Mouse (Mus musculus): Measurements from ENCODE around the gene Nos1ap. TPM values are rescaled to one million over a fixed set of nuclear protein-coding genes. Genes with fewer than 3 reads are reported as not detected.

The Nos1ap gene
- 6.8 and 8.0 TPM in 2 replicates for polyA plus RNA-seq (2015; fragmentation: Nextera tagmentation; extraction: Ambion mirVana)

- Histone ChIP-seq H3K9ac (ENCODE audit: low read length) (peak within 1 kb of the TSS; percentile 77), H3K4me1 (replicated peaks; ENCODE audit: control insufficient read depth, insufficient read depth) (no peaks in the 10 kb centered on the region), H3K4me3 (ENCODE audit: low read depth, low read length) (peak within 1 kb of the TSS; percentile 85), H3K27ac (replicated peaks) (peak within 1 kb of the TSS; percentile 78), H3K9me3 (ENCODE audit: control insufficient read depth, low read length) (no peaks in the 10 kb centered on the region), H3K36me3 (ENCODE audit: control insufficient read depth, insufficient read depth, low read length) (no peaks in the 10 kb centered on the region), H3K4me2 (replicated peaks; ENCODE audit: low read depth) (peak within 1 kb of the TSS; percentile 98), H3K27me3 (ENCODE audit: control insufficient read depth, insufficient read depth, low read length) (no peaks in the 10 kb centered on the region)
- DNase-seq (ENCODE audit: low spot score) (peak; percentile 86), ATAC-seq (ENCODE audit: low FRiP score, low TSS enrichment) (peak; percentile 94)
- TF ChIP-seq EP300 (optimal IDR thresholded peaks at IDR 0.05) (no peak), CTCF (IDR thresholded peaks at IDR 0.05; ENCODE audit: low read depth) (no peak)
- under 1% methylated on average over 51 of the region's 106 CpGs for WGBS
Observed at GRCm38 (mm10) chr1:170589219-170590040, at the start of gene Nos1ap. Gene Nos1ap (minus strand): TSS chr1:170589861.

GRCm38 (mm10) chr1:170638941-170639340 is 49.3 kb upstream of the Nos1ap start:
- no peaks in the 10 kb centered on the region for H3K36me3 ChIP-seq (ENCODE audit: control insufficient read depth, insufficient read depth, low read length)
- 86% methylated on average over 7 of the region's 7 CpGs for WGBS
- H3K4me1 ChIP-seq (replicated peaks; ENCODE audit: control insufficient read depth, insufficient read depth) = no peaks in the 10 kb centered on the region
- TF ChIP-seq EP300 (optimal IDR thresholded peaks at IDR 0.05) = no peak
- no peak for ATAC-seq (ENCODE audit: low FRiP score, low TSS enrichment)
- H3K4me2 ChIP-seq (replicated peaks; ENCODE audit: low read depth) = no peak overlapping the region
- H3K9me3 ChIP-seq (ENCODE audit: control insufficient read depth, low read length) = no peaks in the 10 kb centered on the region
- no peak for DNase-seq (ENCODE audit: low spot score)
- no peak overlapping the region for H3K4me3 ChIP-seq (ENCODE audit: low read depth, low read length)
- no peaks in the 10 kb centered on the region for H3K27me3 ChIP-seq (ENCODE audit: control insufficient read depth, insufficient read depth, low read length)
- no peak overlapping the region for H3K9ac ChIP-seq (ENCODE audit: low read length)
- H3K27ac ChIP-seq (replicated peaks) = no peak overlapping the region

GRCm38 (mm10) chr1:170632856-170633255 is 43.2 kb upstream of the Nos1ap start:
- H3K4me3 ChIP-seq (ENCODE audit: low read depth, low read length) = no peak overlapping the region
- TF ChIP-seq CTCF (IDR thresholded peaks at IDR 0.05; ENCODE audit: low read depth) (no peak), EP300 (optimal IDR thresholded peaks at IDR 0.05) (no peak)
- no peaks in the 10 kb centered on the region for H3K9me3 ChIP-seq (ENCODE audit: control insufficient read depth, low read length)
- no peak overlapping the region for H3K9ac ChIP-seq (ENCODE audit: low read length)
- H3K4me1 ChIP-seq (replicated peaks; ENCODE audit: control insufficient read depth, insufficient read depth) = no peaks in the 10 kb centered on the region
- H3K27me3 ChIP-seq (ENCODE audit: control insufficient read depth, insufficient read depth, low read length) = no peaks in the 10 kb centered on the region
- WGBS = 65% methylated on average over 4 of the region's 4 CpGs
- no peak overlapping the region for H3K4me2 ChIP-seq (replicated peaks; ENCODE audit: low read depth)
- no peak for ATAC-seq (ENCODE audit: low FRiP score, low TSS enrichment)
- no peak overlapping the region for H3K27ac ChIP-seq (replicated peaks)
- peak; percentile 10 for DNase-seq (ENCODE audit: low spot score)
- no peaks in the 10 kb centered on the region for H3K36me3 ChIP-seq (ENCODE audit: control insufficient read depth, insufficient read depth, low read length)

GRCm38 (mm10) chr1:170632385-170632784 is 42.7 kb upstream of the Nos1ap start:
- Histone ChIP-seq H3K27me3 (ENCODE audit: control insufficient read depth, insufficient read depth, low read length) (no peaks in the 10 kb centered on the region), H3K9me3 (ENCODE audit: control insufficient read depth, low read length) (no peaks in the 10 kb centered on the region), H3K4me1 (replicated peaks; ENCODE audit: control insufficient read depth, insufficient read depth) (no peaks in the 10 kb centered on the region), H3K9ac (ENCODE audit: low read length) (no peak overlapping the region), H3K36me3 (ENCODE audit: control insufficient read depth, insufficient read depth, low read length) (no peaks in the 10 kb centered on the region), H3K27ac (replicated peaks) (no peak overlapping the region), H3K4me3 (ENCODE audit: low read depth, low read length) (no peak overlapping the region), H3K4me2 (replicated peaks; ENCODE audit: low read depth) (no peak overlapping the region)
- DNase-seq (ENCODE audit: low spot score) = peak; percentile 82
- 10% methylated on average over 3 of the region's 3 CpGs for WGBS
- TF ChIP-seq CTCF (IDR thresholded peaks at IDR 0.05; ENCODE audit: low read depth) = peak; percentile 99
- no peak for TF ChIP-seq EP300 (optimal IDR thresholded peaks at IDR 0.05)
- ATAC-seq (ENCODE audit: low FRiP score, low TSS enrichment) = peak; percentile 74

- TF ChIP-seq EP300 (optimal IDR thresholded peaks at IDR 0.05) (no peak), CTCF (IDR thresholded peaks at IDR 0.05; ENCODE audit: low read depth) (no peak)
- Histone ChIP-seq H3K9me3 (ENCODE audit: control insufficient read depth, low read length) (no peaks in the 10 kb centered on the region), H3K4me2 (replicated peaks; ENCODE audit: low read depth) (no peak overlapping the region), H3K36me3 (ENCODE audit: control insufficient read depth, insufficient read depth, low read length) (no peaks in the 10 kb centered on the region), H3K9ac (ENCODE audit: low read length) (no peak overlapping the region), H3K4me1 (replicated peaks; ENCODE audit: control insufficient read depth, insufficient read depth) (no peaks in the 10 kb centered on the region), H3K27ac (replicated peaks) (no peak overlapping the region), H3K4me3 (ENCODE audit: low read depth, low read length) (no peak overlapping the region), H3K27me3 (ENCODE audit: control insufficient read depth, insufficient read depth, low read length) (no peaks in the 10 kb centered on the region)
- DNase-seq (ENCODE audit: low spot score) (peak; percentile 11), ATAC-seq (ENCODE audit: low FRiP score, low TSS enrichment) (no peak)
- WGBS = 97% methylated on average over 5 of the region's 5 CpGs
Observed at GRCm38 (mm10) chr1:170631571-170631970, 41.9 kb upstream of the Nos1ap start.

DNA sequence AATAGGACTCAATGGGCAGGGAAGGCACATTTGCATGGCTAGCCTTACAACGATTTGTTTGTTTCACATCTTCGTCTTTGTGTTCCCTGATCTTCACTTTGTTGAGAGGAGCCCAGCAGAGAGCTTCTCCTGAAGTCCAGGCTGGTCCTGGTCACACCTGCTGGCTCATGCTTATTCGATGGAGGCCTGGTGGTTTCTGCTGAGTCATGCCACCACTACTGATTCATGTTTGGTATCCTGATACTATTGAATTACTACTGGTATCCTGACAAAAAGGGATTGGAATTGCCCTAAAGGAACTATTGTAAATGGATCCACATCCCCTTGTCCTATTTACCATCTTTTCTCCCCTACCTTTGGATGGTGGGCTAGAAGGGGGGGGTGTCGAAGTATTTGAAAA is 40.8 kb upstream of the Nos1ap start:
- H3K9ac ChIP-seq (ENCODE audit: low read length) = no peak overlapping the region
- H3K9me3 ChIP-seq (ENCODE audit: control insufficient read depth, low read length) = no peaks in the 10 kb centered on the region
- WGBS = 75% methylated on average over 4 of the region's 4 CpGs
- no peaks in the 10 kb centered on the region for H3K36me3 ChIP-seq (ENCODE audit: control insufficient read depth, insufficient read depth, low read length)
- no peaks in the 10 kb centered on the region for H3K27me3 ChIP-seq (ENCODE audit: control insufficient read depth, insufficient read depth, low read length)
- no peak overlapping the region for H3K4me3 ChIP-seq (ENCODE audit: low read depth, low read length)
- no peak overlapping the region for H3K4me2 ChIP-seq (replicated peaks; ENCODE audit: low read depth)
- H3K27ac ChIP-seq (replicated peaks) = no peak overlapping the region
- ATAC-seq (ENCODE audit: low FRiP score, low TSS enrichment) = no peak
- no peaks in the 10 kb centered on the region for H3K4me1 ChIP-seq (replicated peaks; ENCODE audit: control insufficient read depth, insufficient read depth)
- TF ChIP-seq CTCF (IDR thresholded peaks at IDR 0.05; ENCODE audit: low read depth) (no peak), EP300 (optimal IDR thresholded peaks at IDR 0.05) (no peak)
- peak; percentile 9 for DNase-seq (ENCODE audit: low spot score)
